Mouse (Mus musculus) neural tube, embryonic 10.5 days (tissue): Measurements from ENCODE around the gene Rbbp5.

Experiments used
- DNase-seq: peaks from one replicate; pipeline ENCODE4 v3.0.0-alpha.2; 2017; ENCODE audit warnings: low spot score; ENCODE audit errors: extremely low spot score

Gene Rbbp5

GRCm38 (mm10) chr1:132500535-132500934 lies 23.4 kb downstream of the Rbbp5 start:
- no peak for DNase-seq

GRCm38 (mm10) chr1:132505155-132505554 lies 28.0 kb downstream of the Rbbp5 start:
- no peak for DNase-seq

DNA sequence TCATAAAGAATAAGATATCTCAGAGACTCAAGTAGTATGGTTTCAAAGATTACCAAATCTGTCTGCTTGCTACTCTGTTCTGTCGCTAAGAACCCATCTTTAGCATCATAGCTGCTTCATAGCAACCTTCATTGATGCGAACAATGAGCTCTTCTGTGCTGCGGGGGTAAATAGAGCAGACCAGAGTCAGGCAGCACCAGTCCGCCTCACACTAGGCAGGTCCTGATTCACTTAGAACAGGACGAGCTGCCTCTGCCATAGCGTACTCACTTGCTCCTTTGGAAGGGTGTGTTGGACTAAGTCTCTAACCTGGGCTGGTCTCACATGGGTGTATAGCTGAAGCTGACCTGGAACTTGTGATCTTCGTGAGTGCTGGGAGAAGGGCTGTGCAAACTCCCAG lies 28.9 kb downstream of the Rbbp5 start, which contains the start of gene Tmem81:
Gene Tmem81, plus strand, starts transcription at position 173 of the 400 bp plus-strand sequence.
- DNase-seq, result no peak

DNA sequence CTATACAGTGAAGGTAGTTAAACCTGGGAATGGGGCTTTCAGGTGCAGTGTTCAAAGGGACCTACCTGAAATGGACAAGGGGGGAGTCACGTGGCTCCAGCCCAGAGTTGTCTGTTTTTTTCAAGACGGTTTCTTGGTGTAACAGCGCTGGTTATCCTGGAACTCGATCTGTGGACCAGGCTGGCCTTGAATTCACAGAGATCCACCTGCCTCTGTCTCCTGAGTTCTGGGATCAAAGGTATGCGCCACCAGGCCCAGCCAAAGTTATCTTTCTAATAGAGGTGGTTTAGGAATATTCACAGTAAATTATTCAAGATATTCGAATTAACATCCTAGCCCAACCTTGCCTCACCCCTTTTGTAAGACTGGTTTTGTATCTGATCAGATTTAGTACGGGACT lies 29.5 kb downstream of the Rbbp5 start:
- DNase-seq, result no peak

DNA sequence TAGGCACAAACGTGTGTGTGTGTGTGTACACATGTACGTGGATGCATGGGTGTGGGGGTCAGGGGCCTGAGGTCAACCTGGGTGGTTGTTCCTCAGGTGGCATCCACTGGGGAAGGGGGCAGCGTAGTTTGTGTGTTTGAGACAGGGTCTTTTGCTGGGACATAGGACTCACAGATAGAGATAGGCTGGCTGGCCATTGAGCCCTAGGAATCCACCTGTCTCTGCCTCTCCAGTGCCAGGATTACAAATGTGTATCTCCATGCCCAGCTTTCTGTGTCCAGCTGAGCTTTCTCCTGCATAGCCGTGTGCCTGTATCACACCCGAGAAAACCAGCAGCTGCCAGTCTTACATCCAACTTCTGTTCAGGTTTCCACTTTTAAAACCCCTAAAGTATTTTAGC lies 32.6 kb downstream of the Rbbp5 start:
- no peak for DNase-seq

GRCm38 (mm10) chr1:132511521-132511920 lies 34.4 kb downstream of the Rbbp5 start:
- DNase-seq, result no peak

DNA sequence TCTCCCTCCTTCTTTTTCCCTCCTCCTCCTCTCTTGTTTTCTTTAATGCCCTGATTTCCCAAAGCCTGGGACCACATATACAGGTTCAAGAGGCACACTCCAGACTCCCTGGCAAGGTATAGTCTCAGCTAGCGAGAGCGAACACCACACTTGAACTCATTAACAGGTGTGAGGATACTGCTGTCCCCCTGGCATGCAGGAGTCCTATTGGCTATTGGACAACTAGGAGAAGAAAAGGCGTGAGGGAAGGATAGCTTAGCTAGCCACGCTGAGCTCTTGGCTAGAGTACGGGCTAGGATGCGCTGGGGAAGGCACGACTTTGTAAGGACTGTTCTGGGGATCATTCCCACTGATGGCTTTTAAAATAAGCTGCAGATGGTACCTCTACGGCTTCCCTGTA lies 34.9 kb downstream of the Rbbp5 start:
- DNase-seq, result no peak

DNA sequence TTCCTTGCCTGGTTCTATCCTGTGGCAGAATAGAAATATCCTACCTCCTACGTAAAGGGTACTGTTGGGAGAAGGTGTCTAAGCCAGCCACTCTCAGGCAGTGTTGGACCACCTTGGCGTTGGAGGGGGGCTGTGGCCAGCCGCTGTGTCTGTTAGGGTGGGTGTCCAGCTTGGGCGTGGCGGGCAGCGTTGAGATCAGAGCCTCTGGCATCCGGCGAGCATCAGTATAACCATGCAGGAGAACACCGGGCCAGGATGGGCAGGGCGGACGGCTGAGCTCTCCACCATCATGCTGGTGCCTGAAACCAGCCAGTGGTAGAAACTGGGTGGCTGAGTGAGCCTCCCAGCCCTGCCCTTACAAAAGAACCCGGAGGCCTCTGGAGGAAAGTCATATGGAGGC lies 38.2 kb downstream of the Rbbp5 start:
- DNase-seq, result no peak

GRCm38 (mm10) chr1:132516776-132517175 lies 39.6 kb downstream of the Rbbp5 start:
- DNase-seq, result no peak

- no peak for DNase-seq
Observed at GRCm38 (mm10) chr1:132518621-132519020, 41.5 kb downstream of the Rbbp5 start.

- no peak for DNase-seq
Observed at GRCm38 (mm10) chr1:132519734-132520133, 42.6 kb downstream of the Rbbp5 start.

GRCm38 (mm10) chr1:132520764-132521163 lies 43.6 kb downstream of the Rbbp5 start:
- peak; percentile 45 for DNase-seq

DNA sequence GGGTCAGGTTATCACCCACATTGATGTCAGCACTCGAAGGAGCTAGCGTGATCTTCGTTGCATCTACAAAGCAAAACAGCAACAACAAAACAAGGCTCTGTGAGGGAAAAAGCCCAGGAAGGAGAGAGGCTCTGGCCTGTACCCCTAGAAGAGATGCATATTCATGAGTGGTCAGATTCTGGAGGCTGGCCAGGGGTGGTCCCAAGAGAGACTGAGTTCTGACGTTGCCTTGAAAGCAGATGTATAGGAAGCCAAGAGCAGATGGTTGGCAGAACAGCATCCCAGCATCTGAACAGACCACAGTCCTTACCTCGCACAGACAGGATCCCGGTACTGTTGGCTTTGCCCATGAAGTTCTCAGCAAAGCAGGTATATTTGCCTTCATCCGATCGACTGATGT lies 45.9 kb downstream of the Rbbp5 start:
- DNase-seq, result no peak

GRCm38 (mm10) chr1:132523920-132524319 lies 46.8 kb downstream of the Rbbp5 start:
- DNase-seq, result peak; percentile 47

GRCm38 (mm10) chr1:132525832-132526231 lies 48.7 kb downstream of the Rbbp5 start:
- peak; percentile 85 for DNase-seq

DNA sequence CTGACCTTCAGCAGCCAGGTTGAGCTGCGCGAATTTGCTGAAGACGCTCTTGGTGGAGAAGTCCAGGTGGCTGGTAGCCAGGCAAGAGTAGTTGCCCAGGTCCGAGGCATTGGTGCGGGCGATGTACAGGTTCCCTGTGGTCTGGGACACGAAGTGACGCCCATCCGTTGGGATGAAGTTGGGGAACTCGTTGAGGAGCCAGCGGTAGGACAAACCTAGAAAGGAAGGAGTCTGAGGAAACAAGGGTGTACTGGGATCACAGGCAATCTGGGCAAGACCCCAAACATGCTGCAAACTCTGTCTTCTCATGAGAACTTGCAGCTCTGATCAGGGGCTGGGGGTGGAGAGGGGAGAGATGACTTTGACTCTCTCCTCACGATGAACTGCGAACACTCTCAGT lies 50.9 kb downstream of the Rbbp5 start:
- DNase-seq, result no peak

DNA sequence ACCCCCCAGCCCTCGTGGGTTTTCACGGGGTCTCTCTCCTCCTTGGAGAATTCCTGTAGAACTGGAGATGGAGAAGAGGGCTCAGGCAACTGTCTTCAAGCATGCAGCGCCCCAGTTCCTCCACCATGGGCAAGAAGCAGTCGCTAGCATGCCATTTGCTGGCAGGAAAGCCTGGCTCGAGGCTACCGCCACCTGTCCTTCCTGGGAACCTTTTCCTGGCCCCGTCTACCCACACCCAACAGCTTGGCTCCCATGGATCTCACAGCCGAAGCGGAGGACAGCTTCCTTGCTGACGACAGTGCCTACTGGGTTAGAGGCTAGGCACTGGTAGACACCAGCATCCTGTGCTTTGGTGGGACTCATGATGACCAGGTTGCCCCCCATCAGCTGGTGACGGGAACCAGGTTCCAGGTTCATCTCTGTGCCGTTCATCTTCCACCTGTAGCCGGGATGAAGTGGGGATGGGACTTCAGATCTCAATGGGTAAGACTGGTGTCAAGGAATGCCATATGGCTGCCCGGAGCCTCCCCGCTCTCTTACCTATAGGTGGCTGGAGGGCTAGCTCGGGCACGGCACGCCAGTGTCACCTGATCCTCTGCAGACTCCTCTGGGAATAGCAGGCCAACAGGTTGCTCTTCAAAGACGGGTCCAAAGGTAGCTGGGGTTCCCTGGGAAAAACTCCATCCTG lies 51.6 kb downstream of the Rbbp5 start:
- DNase-seq, result no peak

- DNase-seq, result no peak
Observed at GRCm38 (mm10) chr1:132530631-132531191, 53.5 kb downstream of the Rbbp5 start.

GRCm38 (mm10) chr1:132532521-132532920 lies 55.4 kb downstream of the Rbbp5 start:
- DNase-seq, result no peak

DNA sequence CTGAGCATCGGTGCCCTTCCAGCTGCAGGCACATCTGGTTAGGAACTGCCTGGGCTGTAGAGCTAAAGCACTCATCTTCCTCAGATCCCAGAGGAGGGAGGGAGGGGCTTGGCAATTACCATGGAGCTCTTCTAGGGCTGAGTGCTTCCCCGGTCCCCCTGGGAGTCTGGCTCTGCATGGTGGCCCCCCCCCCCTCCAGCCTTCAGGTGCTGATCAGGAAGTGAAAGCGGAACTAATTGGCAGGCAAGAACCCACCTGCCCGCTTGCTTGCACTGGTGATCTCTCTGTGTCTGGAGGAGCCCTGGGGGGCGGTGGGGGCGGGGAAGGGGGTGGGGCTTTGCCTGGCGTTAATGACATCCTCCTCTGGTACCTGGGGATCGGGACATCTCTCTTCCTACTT lies 56.7 kb downstream of the Rbbp5 start:
- no peak for DNase-seq

DNA sequence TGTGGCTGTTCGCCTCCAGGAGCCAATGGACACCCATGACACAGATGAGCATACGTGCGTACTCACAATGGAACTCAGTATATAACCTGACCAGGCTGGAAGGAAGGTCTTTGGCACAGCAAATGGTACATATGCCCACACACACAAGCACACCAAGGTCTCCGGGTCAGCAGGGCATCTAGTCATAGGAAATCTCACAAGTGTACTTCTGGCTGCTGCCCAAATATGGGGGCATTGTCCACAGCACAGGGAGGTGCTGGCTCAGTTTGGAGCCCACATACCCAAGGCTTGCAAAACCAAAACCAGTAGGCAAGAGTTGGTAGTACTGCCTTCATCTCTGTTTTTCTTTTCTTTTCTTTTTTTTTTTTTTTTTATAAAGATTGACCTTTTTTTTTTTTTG lies 58.4 kb downstream of the Rbbp5 start:
- DNase-seq, result no peak

DNA sequence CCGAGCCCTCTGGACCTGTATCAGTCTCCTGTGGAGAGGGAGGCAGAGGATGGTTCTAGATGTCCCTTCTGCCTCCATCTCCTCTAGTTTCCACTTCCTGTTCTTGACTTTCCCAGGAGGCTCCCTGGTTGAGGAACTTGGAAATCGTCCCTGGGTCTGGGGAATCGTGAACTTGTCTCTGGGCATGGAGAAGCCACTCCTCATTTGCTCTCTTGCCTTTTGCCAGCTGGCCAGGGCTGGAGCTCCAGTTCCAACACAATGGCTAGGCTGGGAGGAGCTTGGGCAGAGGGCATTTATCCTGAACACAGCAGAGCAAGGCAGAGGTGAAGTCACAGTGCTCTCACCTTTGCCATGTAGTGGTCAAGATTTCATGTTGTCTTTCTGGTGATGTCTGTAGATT lies 59.3 kb downstream of the Rbbp5 start:
- no peak for DNase-seq

DNA sequence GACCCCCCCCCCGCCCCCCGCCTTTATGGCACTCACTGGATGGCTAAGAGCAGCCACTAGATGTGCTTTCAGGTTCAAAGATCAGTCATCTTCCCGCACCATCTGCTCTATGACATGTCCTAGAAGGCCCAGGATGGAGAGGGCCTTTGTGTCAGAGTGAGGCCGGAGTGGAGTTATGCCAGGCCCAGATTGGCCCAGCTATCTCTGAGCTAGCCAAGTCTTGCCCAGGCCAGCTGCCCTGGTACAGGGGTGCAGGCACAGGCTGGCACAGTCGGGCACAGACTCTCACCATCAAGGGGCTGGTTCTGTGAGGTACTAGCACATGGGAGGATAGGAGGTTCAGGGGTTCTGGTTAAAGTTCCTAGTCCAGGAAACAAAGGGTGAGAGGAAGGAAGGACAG lies 60.6 kb downstream of the Rbbp5 start:
- DNase-seq, result no peak
